10 mouse cellular contexts compared by ENCODE assay signal in the genomic region with DNA sequence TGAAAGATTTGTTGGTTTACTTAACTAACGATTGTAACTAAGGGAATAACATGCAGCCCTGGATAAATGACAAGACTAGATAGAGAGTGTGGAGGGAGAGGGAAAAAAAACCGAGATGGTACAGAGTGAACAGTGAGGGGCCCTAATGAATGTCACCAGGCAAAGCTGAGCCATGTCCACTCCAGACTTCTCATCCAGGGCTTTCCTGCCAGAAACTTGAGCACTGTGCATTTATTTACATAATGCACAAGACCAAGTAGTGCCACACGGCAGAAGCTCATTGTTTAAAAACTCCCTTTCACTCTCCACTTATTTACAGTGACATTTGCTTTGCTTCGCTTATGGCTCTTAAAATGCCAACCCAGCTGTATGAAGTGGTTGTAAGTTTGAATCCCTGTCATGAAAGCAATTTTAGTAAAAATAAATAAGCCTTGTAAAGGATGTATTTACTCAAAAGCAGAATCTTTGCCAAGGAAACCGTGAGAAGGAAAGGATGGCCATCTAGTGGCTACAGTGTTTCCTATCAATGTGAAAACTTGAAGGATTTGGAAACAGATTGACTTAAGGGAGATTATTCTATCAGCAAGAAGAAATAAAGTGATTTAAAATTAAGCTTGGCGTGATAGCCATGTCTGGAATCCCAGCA. TPM values are rescaled to one million over a fixed set of nuclear protein-coding genes. Genes with fewer than 3 reads are reported as not detected.
DNase-seq lines count a peak whose midpoint lies in the region; ATAC-seq and TF ChIP-seq lines count a peak whose summit lies in the region.
"Had no signal": no experiment of that assay in that cellular context is flagged by ENCODE, and none has a peak within 500 bp of the region (broad histone marks: within the 10 kb centered on the region; RNA-seq: fewer than 3 reads in every experiment).

No protein-coding gene starts in this region.

- peak overlapping the region; percentile 63; the same call in 1 of the 2 replicates for H3K27ac ChIP-seq in lung, embryonic 14.5 days (ENCODE audit: low read depth)
- H3K27ac ChIP-seq in midbrain, embryonic 13.5 days: no peak overlapping the region
- H3K27ac ChIP-seq: limb, embryonic 12.5 days had no signal

- no peaks in the 10 kb centered on the region for H3K4me1 ChIP-seq in lung, embryonic 14.5 days (ENCODE audit: insufficient read depth)
- peaks cover 3% of the 10 kb centered on the region for H3K4me1 ChIP-seq in lung, adult 2 months (ENCODE audit: control insufficient read depth, insufficient read depth, low read length)
- no peaks in the 10 kb centered on the region for H3K4me1 ChIP-seq in midbrain, embryonic 13.5 days (replicated peaks)

- H3K4me2 ChIP-seq in lung, embryonic 14.5 days: no peak overlapping the region
- H3K4me2 ChIP-seq in midbrain, embryonic 13.5 days (replicated peaks): 0 out of 2 replicates have a peak overlapping the region, but pooled peaks have one; percentile 7
- H3K4me2 ChIP-seq: limb, embryonic 12.5 days had no signal

- no peak overlapping the region for H3K9ac ChIP-seq in lung, embryonic 14.5 days
- H3K9ac ChIP-seq in midbrain, embryonic 13.5 days (replicated peaks): no peak overlapping the region
- H3K9ac ChIP-seq: limb, embryonic 12.5 days had no signal

- WGBS in lung, embryonic 14.5 days: 15% methylated on average over 6 of the region's 6 CpGs
- WGBS in lung, adult 2 months: 25% methylated on average over 6 of the region's 6 CpGs
- 50% methylated on average over 6 of the region's 6 CpGs for WGBS in midbrain, embryonic 13.5 days

- H3K9me3 ChIP-seq in lung, embryonic 14.5 days (ENCODE audit: low read depth, low read length): no peaks in the 10 kb centered on the region
- H3K9me3 ChIP-seq in midbrain, embryonic 13.5 days: no peaks in the 10 kb centered on the region
- H3K9me3 ChIP-seq: limb, embryonic 12.5 days had no signal

- no peaks in the 10 kb centered on the region for H3K36me3 ChIP-seq in lung, embryonic 14.5 days (ENCODE audit: insufficient read depth)
- no peaks in the 10 kb centered on the region for H3K36me3 ChIP-seq in midbrain, embryonic 13.5 days
- H3K36me3 ChIP-seq: limb, embryonic 12.5 days had no signal

- H3K4me3 ChIP-seq in lung, embryonic 14.5 days (ENCODE audit: low read depth, low read length): no peak overlapping the region
- no peak overlapping the region for H3K4me3 ChIP-seq in lung, adult 2 months (replicated peaks; ENCODE audit: extremely low read depth, low read depth, low read length)
- no peak overlapping the region for H3K4me3 ChIP-seq in midbrain, embryonic 13.5 days (replicated peaks)
- H3K4me3 ChIP-seq: limb, embryonic 12.5 days had no signal

- TF ChIP-seq POLR2A in lung, adult 2 months (IDR thresholded peaks at IDR 0.05; ENCODE audit: borderline replicate concordance, extremely low read depth, low read depth, low read length): no peak

- no peak for DNase-seq in frontal cortex, postnatal 10 days (ENCODE audit: low spot score in 2 of 2)
- peak; percentile 85 for DNase-seq in lung, embryonic 14.5 days
- DNase-seq in lung, adult 2 months: no peak
- DNase-seq in adipocyte (ENCODE audit: low spot score): peak; percentile 75
- no peak for DNase-seq in right cerebral cortex, postnatal 14 days
- DNase-seq: adrenal gland, postnatal 10 days had no signal

- ATAC-seq in frontal cortex, adult (ENCODE audit: low TSS enrichment): peak; percentile 82
- ATAC-seq in lung, embryonic 14.5 days (ENCODE audit: insufficient read depth): peak; percentile 81
- peak; percentile 77 for ATAC-seq in midbrain, embryonic 13.5 days
- ATAC-seq in inflammation-experienced regulatory T-cells, adult 6 months: no peak

- TF ChIP-seq CTCF in lung, embryonic 14.5 days (IDR thresholded peaks at IDR 0.05; ENCODE audit: low read depth): peak; percentile 61
- no peak for TF ChIP-seq CTCF in lung, adult 2 months (IDR thresholded peaks at IDR 0.05; ENCODE audit: insufficient read depth, low read length)

- H3K27me3 ChIP-seq in lung, embryonic 14.5 days (ENCODE audit: insufficient read depth, low read length): no peaks in the 10 kb centered on the region
- H3K27me3 ChIP-seq in midbrain, embryonic 13.5 days: no peaks in the 10 kb centered on the region
- H3K27me3 ChIP-seq: limb, embryonic 12.5 days had no signal

RNA-seq across cellular contexts. Expression of gene Pitrm1, which starts 12.5 kb away (rescaled TPM):
- polyA plus RNA-seq in lung, embryonic 14.5 days (2014; fragmentation: Nextera tagmentation; extraction: Ambion mirVana): 120 and 135 TPM in 2 replicates
- 16.7 and 24.6 TPM in 2 replicates for polyA plus RNA-seq in lung, adult 2 months (2012; rRNA removed)
- 46.9 and 50.6 TPM in 2 replicates for polyA plus RNA-seq in midbrain, embryonic 13.5 days (2015; fragmentation: Nextera tagmentation; extraction: Ambion mirVana)
- 10 to 100 TPM; 36.7 to 56.3 (median 52.7) TPM for polyA plus RNA-seq in inflammation-experienced regulatory T-cells, adult 6 months (2017; shearing (Covaris generic))

Comparison
In these comparisons a context has a peak if more than half of its experiments do, and no peak if none do; other contexts are left out.
1. DNase-seq: peak in lung, embryonic 14.5 days (single experiment) and adipocyte (single experiment); none in frontal cortex, postnatal 10 days (0 of 2), lung, adult 2 months (single experiment) and right cerebral cortex, postnatal 14 days (single experiment).